Mouse (Mus musculus) heart, adult 9 months (tissue): ENCODE results near the gene Ralgds.
A peak's percentile ranks its signal among the peaks of the same experiment; 100 is the strongest.
"Not testable (repeated sequence)": the region's sequence is repeated elsewhere in the genome, so short reads cannot be mapped to it uniquely, and the experiment has no call there.

ENCODE experiments used
- DNase-seq, 2 experiments: peaks; one replicate each; pipeline ENCODE4 v3.0.0; 2022; ENCODE audit warnings: low spot score in 2 of 2

The Ralgds gene

GRCm38 (mm10) chr2:28512798-28513401, at the start of gene Ralgds:
TSS of gene Ralgds (plus strand) at chr2:28513125.
- DNase-seq, result no peak

- DNase-seq, result peak in 1 of 2 experiments; percentile 35
Measured at GRCm38 (mm10) chr2:28463919-28464318, 49.0 kb upstream of the Ralgds start.

- no peak for DNase-seq
Measured at GRCm38 (mm10) chr2:28464919-28465318, 48.0 kb upstream of the Ralgds start.

DNA sequence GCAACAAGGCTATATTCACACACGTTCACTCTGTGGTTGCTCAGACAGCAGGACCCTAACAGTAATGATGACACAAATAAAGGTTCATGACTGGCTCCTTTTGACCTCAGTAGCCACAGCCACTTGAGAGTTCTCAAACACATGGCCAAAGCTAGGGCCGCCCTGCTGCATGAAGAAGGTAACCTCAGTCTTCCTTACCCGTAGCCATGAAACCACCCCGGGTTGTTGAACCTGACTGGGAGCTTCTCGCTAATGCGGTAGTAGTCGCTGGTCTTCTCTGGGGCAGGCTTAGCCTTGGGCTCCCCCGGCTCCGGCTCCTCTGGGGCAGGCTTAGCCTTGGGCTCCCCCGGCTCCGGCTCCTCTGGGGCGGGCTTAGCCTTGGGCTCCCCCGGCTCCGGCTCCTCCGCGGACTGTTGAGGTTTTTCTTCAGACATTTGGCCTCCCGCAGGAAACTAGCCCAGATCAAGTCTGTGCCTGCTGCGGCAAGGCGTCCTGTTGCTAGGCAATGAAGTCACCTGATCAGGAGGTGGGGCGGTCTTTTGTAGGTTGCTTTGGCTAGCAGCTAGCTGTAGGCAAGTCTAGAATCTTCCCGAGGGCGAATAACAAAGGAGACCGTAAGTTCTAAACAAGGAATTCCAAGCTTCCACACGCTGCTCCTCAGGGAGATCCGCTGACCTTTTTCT, 46.9 kb upstream of the Ralgds start, which contains the start of gene 1700007K13Rik:
Gene 1700007K13Rik (minus strand): TSS at position 497 of the 683 bp plus-strand sequence.
- peak; percentile 51 to 54 for DNase-seq

DNA sequence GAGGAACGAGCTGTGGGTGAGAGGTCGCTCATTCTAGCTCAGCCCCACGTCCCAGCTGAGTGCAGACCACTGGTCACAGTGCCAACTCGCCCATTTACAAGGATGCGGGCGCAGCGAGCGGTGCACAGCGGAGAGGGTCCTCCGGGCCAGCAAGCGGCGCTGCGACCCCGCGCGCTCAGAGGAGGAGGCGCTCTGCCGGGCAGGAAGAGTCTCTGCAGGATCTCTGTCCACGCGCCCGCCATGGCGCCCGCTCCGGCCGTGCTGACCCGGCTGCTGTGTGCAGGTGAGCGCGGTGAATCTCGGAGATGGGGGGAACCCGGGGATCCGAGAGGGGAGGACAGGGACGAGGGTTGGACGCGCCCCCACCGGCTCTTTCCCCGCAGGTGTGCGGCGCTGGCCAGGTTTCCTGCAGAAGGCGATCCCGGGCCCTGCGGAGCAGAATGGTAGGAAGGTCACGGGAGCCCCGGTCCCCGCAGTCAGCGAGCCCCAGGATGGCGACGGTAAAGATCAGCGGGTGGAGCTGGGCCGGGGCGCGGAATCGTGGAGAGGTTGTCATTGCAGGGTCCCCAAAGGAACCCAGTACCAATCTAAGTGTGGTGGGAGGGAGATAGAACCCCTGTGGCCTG, 45.0 kb upstream of the Ralgds start, which contains the start of gene Mrps2:
Gene Mrps2 (plus strand): TSS at position 207 of the 626 bp plus-strand sequence.
- DNase-seq, result peak; percentile 75

DNA sequence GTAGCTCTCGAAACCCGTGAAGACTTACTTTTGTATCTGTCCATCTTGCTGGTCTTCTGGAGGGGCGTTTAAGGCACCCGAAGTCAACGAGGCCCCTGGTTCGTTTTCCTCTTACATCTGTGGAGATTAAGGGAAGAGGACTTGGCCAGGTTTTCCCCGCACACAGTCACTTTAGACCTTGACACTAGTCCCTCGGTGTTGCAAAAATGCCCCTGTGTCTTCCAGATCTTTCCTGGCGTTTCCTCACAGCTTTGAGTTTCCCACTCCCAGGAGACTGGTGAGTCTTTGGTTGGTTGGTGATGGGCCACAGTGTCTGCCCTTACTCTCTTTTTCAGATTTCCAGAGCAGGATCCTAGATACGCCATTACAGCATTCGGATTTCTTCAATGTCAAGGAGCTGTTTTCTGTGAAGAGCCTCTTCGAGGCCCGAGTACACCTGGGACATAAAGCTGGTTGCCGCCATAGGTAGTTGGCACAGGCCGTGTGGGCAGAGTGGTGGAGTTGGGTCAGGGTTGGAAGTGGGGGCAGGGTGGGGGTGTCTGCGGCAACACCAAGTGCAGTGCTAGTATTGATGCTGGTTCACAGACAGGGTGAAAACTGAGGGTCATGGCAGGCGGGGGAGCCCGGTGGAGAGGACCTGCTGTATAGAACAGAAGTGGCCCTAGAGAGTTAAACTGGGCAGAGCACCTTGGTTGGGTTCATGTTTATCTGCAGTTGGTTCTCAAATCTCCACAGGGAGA, 44.3 kb upstream of the Ralgds start:
- no peak for DNase-seq

GRCm38 (mm10) chr2:28469461-28469860, 43.5 kb upstream of the Ralgds start:
- DNase-seq, result no peak

- DNase-seq, result no peak
Measured at GRCm38 (mm10) chr2:28470591-28470990, 42.3 kb upstream of the Ralgds start.

DNA sequence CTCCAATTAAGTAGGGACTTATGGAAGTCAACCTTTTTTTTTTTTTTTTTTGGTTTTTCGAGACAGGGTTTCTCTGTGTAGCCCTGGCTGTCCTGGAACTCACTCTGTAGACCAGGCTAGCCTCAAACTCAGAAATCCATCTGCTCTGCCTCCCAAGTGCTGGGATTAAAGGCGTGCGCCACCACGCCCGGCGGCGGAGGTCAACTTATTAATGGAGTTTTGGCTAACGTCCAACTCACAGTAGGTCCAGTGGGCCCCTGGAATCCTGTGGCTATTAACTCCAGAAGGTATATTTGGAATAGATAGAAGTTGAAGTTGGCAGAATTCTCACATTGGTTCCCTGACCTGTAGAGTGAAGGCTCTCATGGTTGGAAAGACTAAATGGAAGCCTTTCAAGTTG, 40.9 kb upstream of the Ralgds start:
- not testable (repeated sequence) for DNase-seq

DNA sequence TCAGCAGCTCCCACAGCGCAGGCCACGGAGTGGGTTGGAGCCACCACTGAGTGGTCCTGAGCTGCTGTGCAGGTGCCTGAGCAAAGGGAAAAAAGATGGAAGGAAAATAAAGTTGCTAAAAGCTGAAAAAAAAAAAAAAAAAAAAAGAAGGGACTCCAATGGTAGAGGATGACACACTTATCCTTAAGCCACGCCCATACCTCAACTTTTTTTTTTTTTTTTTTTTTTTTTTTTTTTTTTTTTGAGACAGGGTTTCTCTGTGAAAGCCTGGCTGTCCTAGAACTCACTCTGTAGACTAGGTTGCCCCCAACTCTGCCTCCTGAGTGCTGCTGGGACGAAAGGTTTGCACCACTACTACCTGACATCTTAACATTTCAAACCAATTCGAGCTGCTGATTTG, 34.9 kb upstream of the Ralgds start:
- not testable (repeated sequence) for DNase-seq

DNA sequence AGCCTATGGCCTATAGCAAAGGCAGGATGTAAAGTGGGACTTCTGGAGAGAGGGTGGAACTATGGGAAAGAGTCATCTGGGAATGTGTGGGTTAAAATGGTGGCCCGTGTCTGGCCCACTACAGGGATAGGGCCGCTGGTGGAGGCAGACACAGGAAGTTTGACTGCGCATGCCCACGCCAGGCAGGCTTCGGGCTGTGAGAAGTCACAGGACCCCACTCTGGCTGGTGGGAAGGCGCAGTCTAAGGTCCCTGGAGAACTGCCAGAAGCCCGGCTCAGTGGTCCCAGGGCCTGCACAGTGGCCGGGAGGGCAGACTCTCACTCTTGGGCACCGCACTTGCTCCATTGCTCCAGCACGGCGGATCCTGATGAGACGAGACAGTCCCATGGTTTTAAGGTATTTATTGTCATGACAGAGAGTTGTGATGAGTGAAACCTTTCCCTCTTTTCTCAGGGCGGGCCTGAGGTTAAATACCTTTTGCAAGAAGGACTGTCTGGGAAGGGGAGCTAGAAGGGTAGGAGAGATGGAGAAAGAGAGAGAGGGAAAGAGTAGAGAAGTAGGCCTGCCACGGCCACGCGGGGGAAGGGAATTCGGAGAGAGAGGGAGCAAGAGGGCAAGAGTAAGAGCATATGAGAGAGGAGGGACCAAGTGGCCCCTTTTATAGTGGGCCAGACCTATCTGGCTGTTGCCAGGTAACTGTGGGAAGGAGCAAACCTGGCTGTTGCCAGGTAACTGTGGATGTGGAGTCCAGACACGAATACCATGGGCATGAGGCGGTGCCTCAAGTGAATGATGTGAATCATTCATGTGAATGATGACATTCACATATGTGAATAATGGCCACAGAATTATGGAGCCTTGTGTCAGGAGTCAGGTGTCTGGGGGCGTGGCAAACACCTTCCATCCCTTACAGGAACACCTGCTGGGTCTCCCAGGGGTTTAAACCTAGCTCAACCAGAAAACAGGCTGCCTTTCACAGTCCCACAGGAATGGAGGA, 33.4 kb upstream of the Ralgds start:
- DNase-seq, result no peak

- DNase-seq, result no peak
Measured at GRCm38 (mm10) chr2:28483861-28484260, 29.1 kb upstream of the Ralgds start.

DNA sequence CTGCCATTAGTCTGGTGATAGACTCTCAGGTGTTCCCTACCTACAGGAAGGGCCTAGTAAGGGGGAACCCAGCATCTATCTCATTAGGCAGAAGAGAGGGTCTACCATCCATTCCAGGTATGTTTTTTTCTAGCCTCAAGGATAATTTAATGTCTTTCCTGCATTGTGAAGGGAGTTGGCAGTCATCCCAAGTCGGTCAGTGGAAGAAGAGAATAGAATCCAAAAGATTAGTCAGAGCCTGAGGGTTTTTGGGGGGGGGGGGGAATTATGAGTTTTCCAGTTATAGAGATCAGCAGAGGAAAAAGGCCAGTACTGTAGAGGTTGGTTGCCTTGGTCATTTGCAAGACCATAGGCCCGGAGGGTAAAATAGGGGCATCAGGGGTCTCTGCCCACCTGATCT, 18.4 kb upstream of the Ralgds start:
- no peak for DNase-seq

DNA sequence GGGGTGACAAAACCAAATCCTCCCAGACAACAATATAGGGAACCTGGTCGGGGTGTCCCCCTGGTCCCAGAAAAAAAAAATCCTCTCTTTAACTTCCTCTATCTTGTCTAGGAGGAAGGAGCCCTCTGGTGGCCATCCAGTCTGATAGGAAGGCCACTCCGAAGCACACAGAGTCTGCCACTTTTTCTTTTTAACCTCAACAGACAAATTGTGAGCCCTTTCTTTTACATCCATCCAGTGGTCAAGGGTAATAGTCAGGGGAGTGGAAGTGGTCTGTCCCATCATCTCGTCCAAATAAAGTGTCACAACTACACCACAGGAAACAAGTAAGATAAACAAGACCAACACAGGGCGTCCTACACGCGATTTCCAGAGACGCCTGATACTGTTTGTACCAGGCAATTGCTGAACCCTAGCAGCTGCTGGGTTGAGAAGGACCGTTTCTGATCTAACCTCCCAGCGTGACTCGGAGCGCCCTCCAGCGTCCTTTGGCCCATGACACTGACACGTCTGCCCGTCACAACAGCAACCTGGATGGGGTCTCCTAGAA, 17.6 kb upstream of the Ralgds start:
- DNase-seq, result peak in 1 of 2 experiments; percentile 23

GRCm38 (mm10) chr2:28495801-28496595, 16.9 kb upstream of the Ralgds start:
- no peak for DNase-seq

GRCm38 (mm10) chr2:28496671-28497070, 16.3 kb upstream of the Ralgds start, which contains the start of gene Gbgt1:
TSS of gene Gbgt1 (plus strand) at chr2:28496891.
- peak in 1 of 2 experiments; percentile 44 for DNase-seq

DNA sequence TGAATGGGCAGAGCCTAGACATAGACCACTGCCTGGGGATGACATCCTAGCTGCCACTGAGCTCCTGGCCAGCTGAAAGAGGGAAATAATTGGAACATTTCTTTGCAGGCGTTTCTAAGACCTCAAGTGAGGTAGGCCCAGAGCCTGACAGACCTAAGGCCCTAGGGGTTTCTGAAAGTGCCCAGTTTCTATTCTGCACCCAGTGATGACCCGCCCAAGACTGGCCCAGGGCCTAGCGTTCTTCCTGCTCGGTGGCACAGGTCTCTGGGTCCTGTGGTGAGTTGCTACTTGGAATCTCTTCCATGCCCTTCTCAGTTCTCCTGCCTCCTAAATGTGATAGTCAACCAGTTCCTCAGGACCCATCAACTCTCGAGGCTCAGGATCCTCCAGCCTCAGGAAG, 15.4 kb upstream of the Ralgds start:
- DNase-seq, result no peak

DNA sequence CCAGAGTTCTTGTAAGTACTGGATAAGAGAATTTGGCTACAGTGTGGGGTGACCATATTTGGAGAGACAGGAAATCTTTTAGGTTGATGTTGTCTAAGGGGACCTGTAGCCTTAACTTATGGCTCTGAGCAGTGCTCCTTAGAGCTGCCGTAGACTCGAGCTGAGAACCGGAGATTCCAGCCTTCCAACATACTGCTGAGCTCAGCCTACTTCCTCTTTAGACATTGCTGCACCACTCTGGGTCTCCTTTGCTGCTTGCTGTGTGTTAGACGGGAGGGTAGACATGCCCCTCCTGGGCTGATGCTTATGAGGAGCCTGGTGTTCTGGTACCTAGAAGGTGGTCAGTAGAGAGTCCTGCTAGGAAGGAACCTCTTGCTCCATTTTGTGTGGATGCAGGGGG, 14.5 kb upstream of the Ralgds start:
- DNase-seq, result no peak

DNA sequence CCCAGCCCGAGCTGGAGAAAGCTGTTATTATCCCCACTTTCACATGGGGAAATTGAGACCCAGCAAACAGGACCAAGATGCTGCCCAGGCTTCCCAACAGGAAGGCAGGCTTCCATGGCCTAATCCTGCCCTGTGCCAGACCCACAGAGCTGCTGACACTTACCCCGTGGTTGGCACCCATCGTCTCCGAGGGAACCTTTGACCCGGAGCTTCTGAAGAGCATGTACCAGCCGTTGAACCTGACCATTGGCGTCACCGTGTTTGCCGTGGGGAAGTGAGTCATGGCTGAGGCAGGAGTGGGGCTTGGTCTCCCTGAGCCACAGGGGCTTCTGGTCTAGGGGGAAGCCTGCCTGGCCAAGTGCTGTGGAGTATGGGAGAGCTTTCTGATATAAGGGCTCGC, 9.9 kb upstream of the Ralgds start:
- DNase-seq, result no peak

- no peak for DNase-seq
Measured at GRCm38 (mm10) chr2:28504676-28505075, 8.2 kb upstream of the Ralgds start.
